Mouse (Mus musculus) cerebellum, postnatal 14 days (tissue): Measurements from ENCODE around the gene Dapl1.

Source experiments
- DNase-seq, 2 experiments: peaks; one replicate each; pipeline ENCODE4 v3.0.0; 2021; ENCODE audit warnings: mixed read lengths in 2 of 2

The Dapl1 gene

DNA sequence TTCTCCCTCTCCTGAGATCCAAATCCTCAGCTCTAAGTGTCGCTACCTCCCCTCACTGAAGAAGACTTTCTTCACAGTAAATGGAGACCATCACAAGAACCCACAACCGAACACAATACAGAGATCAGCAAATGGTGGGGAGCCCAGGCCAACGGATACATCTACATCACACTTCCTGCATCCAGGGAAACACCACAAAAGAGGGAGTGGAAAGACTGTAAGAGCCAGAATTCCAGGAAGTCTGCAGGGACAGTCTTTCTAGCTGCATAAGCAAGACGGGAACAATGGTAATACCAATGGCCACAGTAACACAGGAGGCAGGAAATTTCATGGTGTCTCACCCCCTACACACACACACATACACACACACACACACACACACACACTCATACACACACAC is 55.3 kb downstream of the Dapl1 start:
- no peak for DNase-seq

DNA sequence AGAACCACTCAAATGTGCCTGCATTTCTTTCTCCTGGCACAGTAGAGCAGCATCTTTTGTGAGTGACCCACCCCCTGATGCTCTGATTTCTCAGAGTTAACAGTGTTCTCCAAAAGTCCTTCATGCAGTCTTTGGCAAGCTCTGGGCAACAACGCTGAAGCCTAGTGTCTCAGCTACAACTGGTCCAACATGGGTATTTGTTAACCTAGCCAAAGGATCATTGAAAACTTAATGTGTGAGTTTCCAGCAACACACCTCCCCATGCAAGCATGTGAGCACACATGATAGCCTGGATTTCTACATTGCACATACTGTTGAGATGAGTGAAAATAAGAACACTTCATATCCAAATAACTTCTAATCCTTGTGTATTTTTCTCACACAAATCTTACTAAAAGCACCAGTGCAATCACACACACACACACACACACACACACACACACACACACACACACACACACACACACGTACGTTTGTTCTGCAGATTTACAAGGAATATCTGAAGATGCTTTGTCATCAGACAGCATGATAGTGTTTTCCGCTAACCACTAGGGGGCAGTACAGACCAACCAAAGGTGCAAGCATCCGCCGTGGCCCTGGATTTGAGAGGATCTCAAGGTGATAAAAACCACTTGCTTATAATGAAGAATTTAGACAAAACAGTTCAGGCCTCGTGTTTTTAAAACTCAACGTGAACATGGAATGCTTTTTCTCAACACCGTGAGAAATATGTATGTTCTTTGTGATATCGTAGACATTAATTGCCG is 56.9 kb downstream of the Dapl1 start:
- DNase-seq: peak; percentile 94 to 95

GRCm38 (mm10) chr2:59543543-59544065 is 59.2 kb downstream of the Dapl1 start:
- DNase-seq: no peak

DNA sequence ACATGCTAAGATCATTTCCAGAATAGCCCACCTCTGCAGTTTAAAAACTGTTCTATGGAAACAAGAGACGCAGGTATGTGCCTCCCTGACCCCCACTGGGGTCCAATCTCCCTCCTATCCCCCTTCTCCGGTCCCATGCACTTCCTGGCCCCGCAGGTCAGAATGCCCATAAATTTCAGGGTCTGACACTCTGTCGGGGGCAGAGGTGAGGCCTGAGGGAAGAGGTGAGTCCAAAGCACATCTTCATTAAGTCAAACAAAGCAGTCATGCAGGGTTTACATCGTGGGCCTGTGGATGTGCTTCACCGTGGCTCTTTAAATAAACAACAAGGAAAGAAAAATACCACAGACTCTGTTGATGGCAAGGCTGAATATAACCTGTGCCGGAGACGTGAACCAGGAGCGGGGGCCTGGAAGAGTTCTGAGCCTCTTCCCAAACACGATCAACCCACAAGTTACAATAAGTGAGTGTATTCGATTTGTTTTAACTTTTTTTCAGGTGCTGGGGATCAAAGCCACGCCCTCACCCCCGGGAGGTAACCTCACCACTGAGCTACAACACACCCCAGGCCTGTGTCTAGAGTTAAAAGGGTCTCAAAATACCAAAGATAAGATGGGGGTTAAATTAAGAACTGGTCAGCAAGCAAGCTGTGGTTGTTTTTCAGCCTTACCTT is 59.9 kb downstream of the Dapl1 start:
- DNase-seq: no peak

DNA sequence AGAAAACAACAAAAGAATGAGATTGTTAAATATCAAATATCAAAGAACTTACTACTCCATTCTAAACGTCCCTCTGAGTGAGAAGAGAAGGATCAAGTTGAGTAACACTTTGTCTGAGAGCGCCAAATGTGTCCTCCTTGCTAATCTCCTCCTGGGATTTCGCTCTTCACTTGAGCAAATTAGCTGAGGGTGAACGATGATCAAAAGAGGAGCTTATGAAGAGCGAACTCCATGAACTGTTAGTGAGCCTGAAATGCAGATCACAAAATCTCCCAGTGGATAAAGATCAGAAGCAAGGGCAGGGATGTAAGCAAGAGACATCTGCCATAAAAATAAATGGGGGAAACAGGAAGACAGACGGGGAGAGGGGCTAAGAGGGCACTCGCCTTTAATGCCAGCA is 60.5 kb downstream of the Dapl1 start:
- DNase-seq: no peak

- DNase-seq: no peak
Observed at GRCm38 (mm10) chr2:59547369-59548099, 63.1 kb downstream of the Dapl1 start.

DNA sequence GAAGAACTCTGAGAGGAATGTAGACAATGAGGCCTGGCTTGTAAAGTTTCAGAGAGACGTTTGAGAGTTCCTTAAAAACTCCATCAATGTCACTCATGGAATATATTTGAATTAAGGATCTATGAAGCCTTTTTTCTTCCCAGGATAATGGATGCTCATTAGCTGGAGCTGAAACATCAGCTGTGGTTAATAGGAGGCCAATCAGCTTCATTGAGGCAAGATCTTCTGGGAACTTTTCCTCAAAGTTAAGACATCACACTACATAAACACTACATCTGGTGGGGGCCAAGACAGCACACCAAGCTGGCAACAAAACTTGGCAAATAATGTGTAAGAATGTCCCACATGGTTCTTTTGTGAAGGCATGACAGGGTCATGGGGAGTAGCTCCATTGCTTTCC is 68.3 kb downstream of the Dapl1 start:
- DNase-seq: no peak

GRCm38 (mm10) chr2:59554373-59554940 is 70.0 kb downstream of the Dapl1 start:
- DNase-seq: no peak
